10 mouse cellular contexts compared by ENCODE assay signal in genomic region chr4:109634971-109635370, GRCm38 (mm10). TPM values are rescaled to one million over a fixed set of nuclear protein-coding genes. Genes with fewer than 3 reads are reported as not detected.
A peak's percentile ranks its signal among the peaks of the same experiment; 100 is the strongest.
DNase-seq lines count a peak whose midpoint lies in the region; ATAC-seq and TF ChIP-seq lines count a peak whose summit lies in the region.
"Had no signal": no experiment of that assay in that cellular context is flagged by ENCODE, and none has a peak within 500 bp of the region (broad histone marks: within the 10 kb centered on the region; RNA-seq: fewer than 3 reads in every experiment).

No protein-coding gene starts in this region.

- no peak overlapping the region for H3K9ac ChIP-seq in hindbrain, postnatal 0 days (replicated peaks; ENCODE audit: low read length)
- no peak overlapping the region for H3K9ac ChIP-seq in hindbrain, embryonic 13.5 days
- H3K9ac ChIP-seq: embryonic facial prominence, embryonic 13.5 days had no signal

- no peaks in the 10 kb centered on the region for H3K36me3 ChIP-seq in hindbrain, postnatal 0 days (ENCODE audit: insufficient read depth, low read length)
- H3K36me3 ChIP-seq in hindbrain, embryonic 13.5 days, result no peaks in the 10 kb centered on the region
- H3K36me3 ChIP-seq in thymus, adult 2 months (ENCODE audit: control insufficient read depth, insufficient read depth, low read length), result no peaks in the 10 kb centered on the region
- no peaks in the 10 kb centered on the region for H3K36me3 ChIP-seq in splenic B cell, adult 2 months (ENCODE audit: control insufficient read depth, insufficient read depth, low read length, poor library complexity, severe bottlenecking)
- H3K36me3 ChIP-seq: embryonic facial prominence, embryonic 13.5 days had no signal

- 98% methylated on average over 2 of the region's 2 CpGs for WGBS in hindbrain, postnatal 0 days
- 94% methylated on average over 2 of the region's 2 CpGs for WGBS in hindbrain, embryonic 13.5 days
- 96% methylated on average over 2 of the region's 2 CpGs for WGBS in thymus, adult 2 months

- TF ChIP-seq CTCF in hindbrain, postnatal 0 days (IDR thresholded peaks at IDR 0.05; ENCODE audit: low read depth), result 0 out of 2 replicates have a peak, but pooled peaks have one; percentile 10
- no peak for TF ChIP-seq CTCF in thymus, adult 2 months (IDR thresholded peaks at IDR 0.05; ENCODE audit: borderline replicate concordance, control insufficient read depth, extremely low read depth, insufficient read depth, low read length, poor library complexity)
- peak; percentile 10; the same call in 1 of the 2 replicates for TF ChIP-seq CTCF in embryonic fibroblast, embryonic 13.5 days (IDR thresholded peaks at IDR 0.05; ENCODE audit: borderline replicate concordance, insufficient read depth, low read length)

- no peak for TF ChIP-seq POLR2A in thymus, adult 2 months (IDR thresholded peaks at IDR 0.05; ENCODE audit: control insufficient read depth, extremely low read depth, insufficient read depth, low read length, poor library complexity)
- TF ChIP-seq POLR2A in embryonic fibroblast, embryonic 13.5 days (IDR thresholded peaks at IDR 0.05; ENCODE audit: low read depth, low read length), result no peak

- no peaks in the 10 kb centered on the region for H3K9me3 ChIP-seq in hindbrain, postnatal 0 days (ENCODE audit: low read length)
- no peaks in the 10 kb centered on the region for H3K9me3 ChIP-seq in hindbrain, embryonic 13.5 days
- H3K9me3 ChIP-seq: embryonic facial prominence, embryonic 13.5 days had no signal

- H3K27me3 ChIP-seq in hindbrain, postnatal 0 days (ENCODE audit: insufficient read depth, low read length), result no peaks in the 10 kb centered on the region
- no peaks in the 10 kb centered on the region for H3K27me3 ChIP-seq in hindbrain, embryonic 13.5 days
- H3K27me3 ChIP-seq in thymus, adult 2 months (ENCODE audit: control insufficient read depth, insufficient read depth, low read length), result no peaks in the 10 kb centered on the region
- H3K27me3 ChIP-seq in splenic B cell, adult 2 months (ENCODE audit: control insufficient read depth, insufficient read depth, low read length, poor library complexity, severe bottlenecking), result no peaks in the 10 kb centered on the region
- H3K27me3 ChIP-seq: embryonic facial prominence, embryonic 13.5 days had no signal

- no peak overlapping the region for H3K4me2 ChIP-seq in hindbrain, postnatal 0 days (ENCODE audit: low read depth, low read length)
- H3K4me2 ChIP-seq in hindbrain, embryonic 13.5 days, result no peak overlapping the region
- H3K4me2 ChIP-seq: embryonic facial prominence, embryonic 13.5 days had no signal

- H3K4me1 ChIP-seq in hindbrain, postnatal 0 days (ENCODE audit: insufficient read depth, low read length), result no peaks in the 10 kb centered on the region
- no peaks in the 10 kb centered on the region for H3K4me1 ChIP-seq in hindbrain, embryonic 13.5 days (replicated peaks)
- H3K4me1 ChIP-seq in thymus, adult 2 months (replicated peaks; ENCODE audit: control insufficient read depth, insufficient read depth, low read length), result no peaks in the 10 kb centered on the region
- no peaks in the 10 kb centered on the region for H3K4me1 ChIP-seq in embryonic fibroblast, embryonic 13.5 days (ENCODE audit: control insufficient read depth, insufficient read depth, low read length)
- H3K4me1 ChIP-seq: embryonic facial prominence, embryonic 13.5 days had no signal

- H3K27ac ChIP-seq in hindbrain, postnatal 0 days, result no peak overlapping the region
- no peak overlapping the region for H3K27ac ChIP-seq in hindbrain, embryonic 13.5 days
- H3K27ac ChIP-seq in thymus, adult 2 months (ENCODE audit: control insufficient read depth, insufficient read depth, low read length), result no peak overlapping the region
- H3K27ac ChIP-seq in embryonic fibroblast, embryonic 13.5 days (ENCODE audit: insufficient read depth, low read length), result no peak overlapping the region
- H3K27ac ChIP-seq: embryonic facial prominence, embryonic 13.5 days had no signal

- no peak overlapping the region for H3K4me3 ChIP-seq in hindbrain, postnatal 0 days (ENCODE audit: low read length)
- no peak overlapping the region for H3K4me3 ChIP-seq in hindbrain, embryonic 13.5 days
- H3K4me3 ChIP-seq in thymus, adult 2 months (ENCODE audit: control insufficient read depth, insufficient read depth, low read length), result no peak overlapping the region
- H3K4me3 ChIP-seq in embryonic fibroblast, embryonic 13.5 days (ENCODE audit: insufficient read depth, low read length), result no peak overlapping the region
- H3K4me3 ChIP-seq: embryonic facial prominence, embryonic 13.5 days had no signal

- ATAC-seq in hindbrain, postnatal 0 days, result no peak
- no peak for ATAC-seq in hindbrain, embryonic 13.5 days (ENCODE audit: low FRiP score)
- ATAC-seq: midbrain, embryonic 16.5 days had no signal

- intact Hi-C loops in heart, postnatal 25 days (cut with DNase I), result no loop called here

- DNase-seq in hindbrain, postnatal 0 days (ENCODE audit: low spot score), result no peak
- DNase-seq in thymus, adult 2 months, result peak; percentile 24
- DNase-seq in thymus, postnatal 10 days (ENCODE audit: low spot score in 2 of 2), result no peak
- peak; percentile 30 for DNase-seq in splenic B cell, adult 2 months (ENCODE audit: low read depth, low spot score)
- DNase-seq in left cerebral cortex, adult 9 months (ENCODE audit: low spot score in 2 of 2), result no peak
- DNase-seq in heart, postnatal 25 days (ENCODE audit: low spot score), result no peak

RNA-seq across cellular contexts. Expression of gene Cdkn2c, which starts 32.0 kb away (rescaled TPM):
- 9.6 and 14.3 TPM in 2 replicates for total RNA-seq in hindbrain, postnatal 0 days (2014; rRNA removed)
- 6.2 and 6.3 TPM in 2 replicates for polyA plus RNA-seq in hindbrain, postnatal 0 days (2015; fragmentation: Nextera tagmentation; extraction: Ambion mirVana)
- 2.6 and 3.0 TPM in 2 replicates for polyA plus RNA-seq in hindbrain, embryonic 13.5 days (2015; fragmentation: Nextera tagmentation; extraction: Ambion mirVana)
- 35.4 and 58.6 TPM in 2 replicates for polyA plus RNA-seq in thymus, adult 2 months (2012; rRNA removed)
- 14.4 and 21.7 TPM in 2 replicates for polyA plus RNA-seq in embryonic fibroblast, embryonic 13.5 days (2011; ENCODE audit: insufficient read length, low read depth, missing spikeins)
- 10 to 100 TPM; 15.5 to 16.2 TPM for total RNA-seq in heart, postnatal 25 days (2021)

RNA-seq across cellular contexts. Expression of gene Faf1, which starts 41.4 kb away (rescaled TPM):
- 38.2 and 40.5 TPM in 2 replicates for total RNA-seq in hindbrain, postnatal 0 days (2014; rRNA removed)
- 29.6 and 30.1 TPM in 2 replicates for polyA plus RNA-seq in hindbrain, postnatal 0 days (2015; fragmentation: Nextera tagmentation; extraction: Ambion mirVana)
- polyA plus RNA-seq in hindbrain, embryonic 13.5 days (2015; fragmentation: Nextera tagmentation; extraction: Ambion mirVana), result 32.0 and 32.6 TPM in 2 replicates
- 11.1 and 16.0 TPM in 2 replicates for polyA plus RNA-seq in thymus, adult 2 months (2012; rRNA removed)
- polyA plus RNA-seq in embryonic fibroblast, embryonic 13.5 days (2011; ENCODE audit: insufficient read length, low read depth, missing spikeins), result 46.9 and 58.8 TPM in 2 replicates
- 10 to 100 TPM; 38.8 to 40.3 TPM for total RNA-seq in heart, postnatal 25 days (2021)

Comparison
In these comparisons a context has a peak if more than half of its experiments do, and no peak if none do; other contexts are left out.
1. DNase-seq: peak in thymus, adult 2 months (single experiment) and splenic B cell, adult 2 months (single experiment); none in hindbrain, postnatal 0 days (single experiment), thymus, postnatal 10 days (0 of 2), left cerebral cortex, adult 9 months (0 of 2) and heart, postnatal 25 days (single experiment).